Mouse (Mus musculus): ENCODE measurements around the gene Tmem183a. TPM values are rescaled to one million over a fixed set of nuclear protein-coding genes. Genes with fewer than 3 reads are reported as not detected.
A peak's percentile ranks its signal among the peaks of the same experiment; 100 is the strongest.

Gene Tmem183a
- total and polyA plus RNA-seq, 2 experiments from 2014 or later = 30.1 to 59.8 TPM

DNA sequence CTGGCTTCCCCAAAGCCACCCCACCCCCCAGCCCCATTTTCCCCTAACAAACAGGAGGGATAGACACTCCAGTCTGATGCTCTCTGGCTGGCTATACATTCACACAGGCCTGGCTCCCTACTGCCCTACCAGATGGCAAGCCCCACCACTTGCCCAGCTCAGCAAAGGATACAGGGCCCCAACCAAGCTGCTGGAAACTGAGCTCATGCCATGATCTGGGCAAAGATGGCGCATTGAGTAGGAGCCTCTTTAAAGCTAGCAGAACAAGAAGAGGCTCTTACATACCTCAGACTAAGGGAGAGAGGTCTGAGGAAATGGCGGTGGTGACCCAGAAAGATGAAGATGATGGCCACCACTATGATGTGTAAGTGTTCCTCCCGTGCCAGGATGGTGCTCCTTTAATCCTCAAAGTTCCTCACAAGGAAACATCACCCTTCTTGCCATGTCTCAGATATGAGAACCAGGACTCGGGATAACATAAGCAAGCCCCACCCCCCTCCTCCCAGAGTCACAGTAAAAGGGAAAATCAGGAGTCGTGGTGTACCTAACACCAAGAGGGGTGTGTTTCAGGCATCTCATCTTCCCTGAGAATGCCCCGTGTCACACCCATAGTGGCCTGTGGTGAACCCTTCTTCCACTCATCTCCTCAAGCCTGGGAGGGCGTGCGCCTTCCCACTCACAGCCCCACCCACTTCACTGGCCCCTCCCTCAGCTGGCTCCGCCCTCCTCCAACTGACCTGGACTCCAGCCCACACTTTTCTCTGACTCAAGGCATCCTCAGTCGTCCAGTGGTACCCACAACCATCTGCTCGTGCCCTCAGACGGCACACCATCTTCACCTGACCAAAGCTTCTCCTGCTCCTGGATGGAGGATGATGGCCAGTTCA, 25.6 kb downstream of the Tmem183a start:
- peaks cover 52% of the 10 kb centered on the region for H3K4me1 ChIP-seq (ENCODE audit: control insufficient read depth, insufficient read depth)
- no peaks in the 10 kb centered on the region for H3K27me3 ChIP-seq (ENCODE audit: control insufficient read depth, insufficient read depth, low read length)
- H3K4me2 ChIP-seq (ENCODE audit: low read depth, low read length) = no peak overlapping the region
- no peak overlapping the region for H3K4me3 ChIP-seq (ENCODE audit: low read depth, low read length)
- DNase-seq (ENCODE audit: low spot score) = no peak
- peak overlapping the region; percentile 14; the same call in 1 of the 2 replicates for H3K27ac ChIP-seq (ENCODE audit: low read depth)
- H3K9me3 ChIP-seq (replicated peaks; ENCODE audit: control insufficient read depth, low read length) = no peaks in the 10 kb centered on the region
- TF ChIP-seq EP300 (IDR thresholded peaks at IDR 0.05; ENCODE audit: low read depth) (no peak), CTCF (IDR thresholded peaks at IDR 0.05; ENCODE audit: low read depth) (no peak)
- no peak overlapping the region for H3K9ac ChIP-seq (replicated peaks; ENCODE audit: low read depth, low read length)
- 81% methylated on average over 12 of the region's 12 CpGs for WGBS
- no peak for ATAC-seq (ENCODE audit: insufficient read depth, low read depth)
- no peaks in the 10 kb centered on the region for H3K36me3 ChIP-seq (replicated peaks; ENCODE audit: control insufficient read depth, insufficient read depth, low read length)

GRCm38 (mm10) chr1:134335211-134335923, 26.4 kb downstream of the Tmem183a start:
- H3K9me3 ChIP-seq (replicated peaks; ENCODE audit: control insufficient read depth, low read length) = no peaks in the 10 kb centered on the region
- no peak overlapping the region for H3K9ac ChIP-seq (replicated peaks; ENCODE audit: low read depth, low read length)
- no peak overlapping the region for H3K4me2 ChIP-seq (ENCODE audit: low read depth, low read length)
- no peak overlapping the region for H3K4me3 ChIP-seq (ENCODE audit: low read depth, low read length)
- ATAC-seq (ENCODE audit: insufficient read depth, low read depth) (no peak), DNase-seq (ENCODE audit: low spot score) (no peak)
- H3K27ac ChIP-seq (ENCODE audit: low read depth) = peak overlapping the region; percentile 14; the same call in 1 of the 2 replicates
- 52% methylated on average over 13 of the region's 13 CpGs for WGBS
- H3K4me1 ChIP-seq (ENCODE audit: control insufficient read depth, insufficient read depth) = peaks cover 52% of the 10 kb centered on the region
- no peak for TF ChIP-seq CTCF (IDR thresholded peaks at IDR 0.05; ENCODE audit: low read depth)
- TF ChIP-seq EP300 (IDR thresholded peaks at IDR 0.05; ENCODE audit: low read depth) = no peak
- H3K27me3 ChIP-seq (ENCODE audit: control insufficient read depth, insufficient read depth, low read length) = no peaks in the 10 kb centered on the region
- H3K36me3 ChIP-seq (replicated peaks; ENCODE audit: control insufficient read depth, insufficient read depth, low read length) = no peaks in the 10 kb centered on the region

DNA sequence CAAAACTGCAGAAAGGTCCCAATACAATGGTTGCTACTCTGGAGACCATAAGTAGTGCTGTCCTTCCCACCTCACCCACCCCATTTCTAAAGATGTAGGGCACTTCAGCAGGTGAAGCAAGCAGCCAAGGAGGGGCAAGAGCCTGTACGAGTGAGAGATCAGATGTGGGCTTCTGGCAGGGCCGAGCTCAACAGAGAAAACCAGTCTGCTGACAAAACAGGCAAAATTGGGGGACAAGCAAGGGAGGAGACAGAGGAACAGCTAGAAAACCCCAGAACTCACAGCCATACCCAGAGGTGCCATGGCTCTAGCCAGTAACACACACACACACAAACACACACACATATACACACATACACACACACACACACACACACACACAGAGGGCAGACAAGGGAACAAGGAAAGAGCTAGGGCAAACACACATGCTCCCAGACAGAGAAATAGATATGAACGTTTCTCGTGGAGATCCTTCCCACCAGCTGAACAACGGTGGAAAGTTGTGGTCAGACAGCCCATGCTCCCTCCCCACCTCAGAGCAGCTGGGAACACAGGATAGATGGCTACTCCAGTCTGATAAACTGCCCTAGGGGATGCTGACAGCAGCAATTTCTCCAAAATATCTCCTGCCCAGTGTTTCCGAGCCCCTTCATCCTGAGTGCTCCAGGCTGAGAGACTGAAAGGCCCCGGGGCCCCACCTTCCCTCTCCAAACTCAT, 27.5 kb downstream of the Tmem183a start:
- TF ChIP-seq EP300 (IDR thresholded peaks at IDR 0.05; ENCODE audit: low read depth) (no peak), CTCF (IDR thresholded peaks at IDR 0.05; ENCODE audit: low read depth) (no peak)
- no peak for ATAC-seq (ENCODE audit: insufficient read depth, low read depth)
- Histone ChIP-seq H3K4me1 (ENCODE audit: control insufficient read depth, insufficient read depth) (peaks cover 52% of the 10 kb centered on the region), H3K4me3 (ENCODE audit: low read depth, low read length) (no peak overlapping the region), H3K36me3 (replicated peaks; ENCODE audit: control insufficient read depth, insufficient read depth, low read length) (no peaks in the 10 kb centered on the region), H3K9me3 (replicated peaks; ENCODE audit: control insufficient read depth, low read length) (no peaks in the 10 kb centered on the region), H3K27ac (ENCODE audit: low read depth) (peak overlapping the region; percentile 87; the same call in 1 of the 2 replicates), H3K27me3 (ENCODE audit: control insufficient read depth, insufficient read depth, low read length) (no peaks in the 10 kb centered on the region), H3K9ac (replicated peaks; ENCODE audit: low read depth, low read length) (no peak overlapping the region), H3K4me2 (ENCODE audit: low read depth, low read length) (no peak overlapping the region)
- DNase-seq (ENCODE audit: low spot score) = no peak
- 44% methylated on average over 7 of the region's 7 CpGs for WGBS

DNA sequence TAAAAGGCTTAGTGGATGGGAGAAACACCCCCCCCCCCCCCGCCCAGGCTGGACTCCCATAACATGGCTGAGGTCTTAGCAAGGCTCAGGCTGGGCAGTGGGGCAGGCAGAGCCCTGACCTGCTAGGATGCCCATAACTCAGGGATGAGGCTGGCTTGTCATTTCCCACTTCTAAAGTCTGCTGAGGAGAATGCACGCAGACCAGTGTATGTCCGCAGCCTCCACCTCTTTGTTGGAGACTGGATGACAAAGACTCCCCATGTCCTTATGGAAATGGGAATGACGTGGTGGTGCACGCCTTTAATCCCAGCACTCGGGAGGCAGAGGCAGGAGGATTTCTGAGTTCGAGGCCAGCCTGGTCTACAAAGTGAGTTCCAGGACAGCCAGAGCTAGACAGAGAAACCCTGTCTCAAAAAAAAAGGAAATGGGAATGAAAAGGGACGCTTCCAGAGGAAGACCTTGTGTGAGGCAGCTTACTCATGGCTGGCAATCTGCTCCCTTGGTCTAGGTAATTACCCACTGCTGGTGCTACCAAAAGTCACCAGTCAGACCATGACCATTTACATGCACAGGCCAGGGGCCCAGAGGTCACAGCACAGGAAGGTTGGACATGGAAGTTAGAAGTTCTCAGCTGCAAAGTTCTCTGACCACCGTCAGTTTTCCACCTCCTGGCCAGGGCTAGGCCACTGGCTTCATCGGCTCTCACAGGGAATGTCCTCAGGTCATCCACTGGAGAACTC, 28.2 kb downstream of the Tmem183a start:
- H3K27me3 ChIP-seq (ENCODE audit: control insufficient read depth, insufficient read depth, low read length) = no peaks in the 10 kb centered on the region
- no peak overlapping the region for H3K4me3 ChIP-seq (ENCODE audit: low read depth, low read length)
- no peaks in the 10 kb centered on the region for H3K9me3 ChIP-seq (replicated peaks; ENCODE audit: control insufficient read depth, low read length)
- H3K36me3 ChIP-seq (replicated peaks; ENCODE audit: control insufficient read depth, insufficient read depth, low read length) = no peaks in the 10 kb centered on the region
- 0 out of 2 replicates have a peak overlapping the region, but pooled peaks have one; percentile 50 for H3K4me2 ChIP-seq (ENCODE audit: low read depth, low read length)
- H3K4me1 ChIP-seq (ENCODE audit: control insufficient read depth, insufficient read depth) = peaks cover 52% of the 10 kb centered on the region
- no peak for DNase-seq (ENCODE audit: low spot score)
- TF ChIP-seq CTCF (IDR thresholded peaks at IDR 0.05; ENCODE audit: low read depth) = no peak
- peak; percentile 5; the same call in 1 of the 2 replicates for ATAC-seq (ENCODE audit: insufficient read depth, low read depth)
- H3K27ac ChIP-seq (ENCODE audit: low read depth) = peak overlapping the region; percentile 87
- no peak overlapping the region for H3K9ac ChIP-seq (replicated peaks; ENCODE audit: low read depth, low read length)
- 84% methylated on average over 9 of the region's 10 CpGs for WGBS

Measured in heart, postnatal 0 days (tissue).